Mouse (Mus musculus) hematopoietic stem cell, adult 5-6 weeks (primary cell): Measurements from ENCODE around the gene Zfp804b. TPM values are rescaled to one million over a fixed set of nuclear protein-coding genes. Genes with fewer than 3 reads are reported as not detected.

Experiments used
- ATAC-seq, 2 experiments: fragments of 125-278 bp in 1 of 2; replicated peaks in 1 of 2; 2 replicates each; pipeline ENCODE4 v1.8.0; 2016 to 2017; ENCODE audit warnings: inconsistent platforms in 2 of 2, mild to moderate bottlenecking in 2 of 2, moderate number of reproducible peaks in 2 of 2, low read depth in 1 of 2, moderate TSS enrichment in 1 of 2; ENCODE audit not compliant: low FRiP score in 2 of 2, poor library complexity in 2 of 2, severe bottlenecking in 2 of 2, insufficient read depth in 1 of 2, low TSS enrichment in 1 of 2
- total RNA-seq: library from RNA; stranded (forward); fragments of 172-1452, 232-1000 nt; gene quantifications from 2 replicates; pipeline ENCODE4 v1.2.3, GENCODE M21; 2017

Zfp804b gene
- total RNA-seq, 1 experiment from 2014 or later, result not detected

DNA sequence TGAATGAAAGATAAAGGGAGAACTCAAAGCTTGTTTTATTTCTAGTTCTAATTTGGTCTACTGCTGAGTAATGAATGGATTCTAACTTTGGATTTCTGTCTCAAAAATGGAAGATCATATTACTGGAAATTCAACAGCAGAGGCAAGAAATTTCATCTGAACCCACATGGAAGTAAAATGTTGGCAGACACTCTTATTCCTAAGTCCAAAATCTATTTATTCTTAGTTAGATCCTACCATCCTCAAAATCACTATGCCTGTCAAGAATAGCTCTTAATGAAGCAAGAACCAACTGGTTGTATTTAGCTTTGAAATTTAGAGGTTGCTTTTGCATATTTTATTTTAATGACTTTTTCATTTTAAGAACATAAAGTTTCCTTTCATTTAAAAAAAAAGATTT lies 473.6 kb downstream of the Zfp804b start:
- no peak for ATAC-seq

DNA sequence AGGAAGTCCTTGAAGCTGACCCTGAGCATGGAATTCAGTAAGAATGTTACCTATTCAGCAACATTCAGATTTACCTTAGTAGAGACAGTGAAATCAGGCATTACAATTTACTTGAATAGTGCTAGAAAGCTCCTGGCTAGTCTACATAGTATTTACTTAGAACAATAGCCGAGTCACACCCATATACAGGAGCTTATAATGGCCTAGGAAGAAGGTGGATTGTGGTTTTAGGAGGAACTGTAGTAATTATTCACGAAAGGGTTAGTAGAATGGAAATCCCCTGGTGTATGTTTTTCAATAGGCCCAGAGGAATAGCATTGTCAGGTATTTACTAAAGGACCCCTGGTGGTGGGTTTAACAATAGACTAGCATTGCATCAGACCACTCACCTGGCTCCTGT lies 549.2 kb downstream of the Zfp804b start:
- ATAC-seq, result no peak

GRCm38 (mm10) chr5:6769357-6769892 lies 575.1 kb downstream of the Zfp804b start:
- ATAC-seq, result no peak

Other genes with a start within 250 kb of the Zfp804b start
- gene Tex47, start 40.6 kb downstream of the Zfp804b start, total RNA-seq, result not detected in 2 replicates